Mouse (Mus musculus) gastrocnemius, postnatal 4 days (tissue): ENCODE data around the gene Chd9. TPM values are rescaled to one million over a fixed set of nuclear protein-coding genes. Genes with fewer than 3 reads are reported as not detected.

Experiments
- DNase-seq, 2 experiments: peaks; one replicate each; pipeline ENCODE4 v3.0.0; 2021 to 2022; ENCODE audit warnings: low spot score in 2 of 2, mixed read lengths in 2 of 2
- microRNA-seq: library from miRNA; unstranded; fragments of <30 nt; microRNA quantifications from one replicate; pipeline ENCODE4 v1.2.0, GENCODE M21; 2021
- total RNA-seq, 2 experiments: library from RNA; stranded (reverse); gene quantifications; 2 replicates each; pipeline ENCODE4 v1.2.3; 2021

Chd9 gene
- total RNA-seq, 2 experiments from 2014 or later: 49.8 to 57.6 TPM

GRCm38 (mm10) chr8:91070275-91070859, 242.2 kb downstream of the Chd9 start:
- peak; percentile 44 to 77 for DNase-seq

DNA sequence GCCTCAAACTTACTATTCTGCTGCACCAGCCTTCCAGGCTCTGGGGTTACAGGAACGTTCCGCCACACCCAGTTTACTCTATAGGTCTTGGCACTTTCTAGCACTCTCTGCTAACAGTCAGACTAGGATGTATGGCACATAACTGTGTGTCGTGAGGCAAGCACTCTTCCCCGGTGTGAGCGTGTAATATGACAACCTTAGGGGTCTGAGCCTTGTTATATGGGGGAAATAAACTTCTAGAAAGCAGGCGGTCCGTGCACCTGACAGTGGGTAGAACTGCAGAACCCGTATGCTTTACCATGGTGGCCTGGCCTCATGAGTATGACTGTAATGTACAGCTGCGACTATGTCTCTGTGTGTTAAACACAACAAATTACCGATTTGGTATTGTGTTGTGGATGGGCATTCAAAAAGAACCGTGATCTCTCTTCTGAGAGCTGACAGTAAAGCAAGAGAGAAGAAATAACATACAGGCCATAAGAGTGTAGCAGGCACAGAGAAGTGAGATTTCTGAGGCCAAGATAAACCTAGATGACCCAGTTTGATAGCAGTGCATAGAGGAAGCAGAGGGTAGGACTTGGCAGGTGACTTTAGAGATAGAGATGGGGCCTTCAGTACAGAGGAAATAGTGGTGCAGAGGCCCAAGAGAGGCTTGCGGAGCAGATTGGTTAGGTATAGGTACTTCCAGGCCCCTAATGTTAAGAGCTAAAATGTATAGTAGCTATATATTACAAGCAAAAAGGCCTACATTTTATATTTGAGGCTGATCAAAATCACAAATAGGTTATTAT, 249.1 kb downstream of the Chd9 start:
- DNase-seq: no peak

- DNase-seq: no peak
Measured at GRCm38 (mm10) chr8:91079678-91080077, 251.5 kb downstream of the Chd9 start.

DNA sequence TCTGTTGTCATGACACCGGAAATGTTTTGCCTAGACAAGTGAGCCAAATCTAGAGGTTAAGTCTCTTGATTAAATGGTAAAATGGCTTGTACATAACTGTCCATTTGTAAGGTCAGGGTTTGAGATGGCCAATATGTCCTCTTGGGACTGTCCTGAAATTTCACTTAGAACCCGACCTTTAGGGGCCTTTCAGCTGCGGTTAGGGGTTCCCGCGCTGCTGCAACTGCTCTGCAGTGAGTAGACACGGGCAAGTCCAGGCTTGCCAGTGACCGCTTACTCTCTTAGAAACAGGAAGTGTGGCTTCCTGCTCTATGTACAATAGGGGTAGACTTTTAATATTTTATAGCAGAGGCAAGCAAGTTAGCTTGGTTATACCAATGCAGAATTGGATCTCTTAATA, 253.8 kb downstream of the Chd9 start:
- DNase-seq: no peak

DNA sequence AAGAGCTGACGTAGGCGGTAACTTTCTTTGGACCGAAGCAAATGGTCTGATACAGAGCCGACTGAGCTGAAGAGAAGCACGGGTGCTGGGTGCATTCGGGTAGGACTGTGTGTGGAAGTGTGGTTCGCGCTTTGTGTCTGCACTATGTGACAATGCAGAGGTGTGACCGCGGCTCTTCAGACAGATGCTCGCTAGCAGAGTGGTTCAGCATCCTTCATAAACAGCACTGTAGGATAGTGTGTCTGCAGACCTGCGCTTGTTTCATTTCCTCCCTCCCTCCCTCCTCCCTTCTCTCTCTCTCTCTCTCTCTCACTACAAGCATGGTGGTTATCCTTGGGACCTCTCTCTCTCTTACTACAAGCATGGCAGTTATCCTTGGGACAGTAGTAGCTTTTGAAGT, 254.3 kb downstream of the Chd9 start:
- no peak for DNase-seq

- DNase-seq: no peak
Measured at GRCm38 (mm10) chr8:91088452-91088851, 260.3 kb downstream of the Chd9 start.

GRCm38 (mm10) chr8:91089601-91090000, 261.4 kb downstream of the Chd9 start:
- no peak for DNase-seq

DNA sequence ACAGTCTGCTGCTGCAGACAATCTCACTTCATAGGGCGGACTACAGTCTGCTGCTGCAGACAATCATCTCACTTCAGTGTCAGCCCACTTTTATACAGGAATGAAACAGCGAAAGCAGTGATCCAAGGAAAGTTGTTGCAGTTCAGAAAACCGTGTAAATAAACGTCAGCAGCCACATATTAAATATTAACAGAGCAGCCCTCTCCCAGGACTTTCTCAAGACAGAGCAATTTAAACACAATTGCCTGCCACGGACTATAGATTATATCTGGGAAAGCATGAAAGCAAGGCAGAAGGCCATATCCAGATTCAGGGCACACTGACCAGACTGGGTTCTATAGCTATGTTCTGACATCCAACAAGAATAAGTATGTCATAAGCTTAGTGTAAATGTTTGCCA, 266.0 kb downstream of the Chd9 start:
- no peak for DNase-seq

GRCm38 (mm10) chr8:91098106-91098505, 270.0 kb downstream of the Chd9 start:
- DNase-seq: no peak

Small RNA genes within 50 kb of the gene (microRNA-seq; reads per million reads assigned to microRNA genes)
- gene Gm44382: not detected

Other genes starting within 250 kb of the Chd9 start
- not detected for gene Gm19935, start 11.0 kb upstream of the Chd9 start, total RNA-seq
- 10 to 100 TPM; 17.2 to 22.2 TPM for gene Rbl2, start 241.7 kb downstream of the Chd9 start, total RNA-seq